Mouse (Mus musculus) spleen, postnatal 0 days (tissue): ENCODE data around the gene Dgkh. TPM values are rescaled to one million over a fixed set of nuclear protein-coding genes. Genes with fewer than 3 reads are reported as not detected.

Experiments
- polyA plus RNA-seq: library from polyadenylated mRNA; unstranded; fragments of >200 nt; fragmentation: Nextera tagmentation; extraction: Ambion mirVana; gene quantifications from 2 replicates; pipeline ENCODE4 v1.2.1, GENCODE M21; 2015

Gene Dgkh
- polyA plus RNA-seq = 0.83 and 0.89 TPM in 2 replicates

DNA sequence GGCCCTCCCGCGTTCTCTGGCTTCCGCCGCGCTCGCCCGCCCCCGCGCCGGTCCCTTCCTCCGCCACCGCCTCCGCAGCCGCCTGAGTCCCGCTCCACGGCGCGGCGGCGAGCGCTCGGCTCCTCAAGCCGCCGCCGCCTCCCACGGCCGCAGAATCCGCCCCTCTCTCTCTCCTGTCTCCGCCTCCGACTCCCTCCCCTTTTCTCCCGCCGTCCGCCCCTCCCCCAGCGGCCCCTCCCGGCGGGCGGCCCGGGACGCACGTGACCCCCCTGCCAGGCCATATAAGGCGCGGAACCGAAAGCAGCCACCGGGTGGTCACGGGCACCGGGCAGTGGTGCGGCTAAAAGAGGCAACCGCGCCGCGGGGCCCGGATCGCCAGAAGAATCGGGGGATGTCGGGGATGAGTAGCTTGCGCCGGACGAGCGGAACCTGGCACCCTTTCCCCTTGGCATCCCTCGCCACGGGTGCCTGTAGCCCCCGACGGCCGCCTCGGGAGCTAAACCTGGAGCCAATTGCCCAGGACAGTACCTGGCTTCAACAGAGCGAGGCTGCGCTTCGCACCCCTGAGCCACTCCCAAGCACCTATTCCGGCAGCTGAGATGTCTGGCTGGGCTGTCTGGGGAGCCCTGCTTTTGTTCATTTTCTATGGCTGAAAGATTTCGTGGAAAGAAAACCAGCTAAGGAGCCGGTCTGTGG lies at the start of gene Dgkh:
Gene Dgkh, minus strand, starts transcription at position 160 of the 696 bp plus-strand sequence.

DNA sequence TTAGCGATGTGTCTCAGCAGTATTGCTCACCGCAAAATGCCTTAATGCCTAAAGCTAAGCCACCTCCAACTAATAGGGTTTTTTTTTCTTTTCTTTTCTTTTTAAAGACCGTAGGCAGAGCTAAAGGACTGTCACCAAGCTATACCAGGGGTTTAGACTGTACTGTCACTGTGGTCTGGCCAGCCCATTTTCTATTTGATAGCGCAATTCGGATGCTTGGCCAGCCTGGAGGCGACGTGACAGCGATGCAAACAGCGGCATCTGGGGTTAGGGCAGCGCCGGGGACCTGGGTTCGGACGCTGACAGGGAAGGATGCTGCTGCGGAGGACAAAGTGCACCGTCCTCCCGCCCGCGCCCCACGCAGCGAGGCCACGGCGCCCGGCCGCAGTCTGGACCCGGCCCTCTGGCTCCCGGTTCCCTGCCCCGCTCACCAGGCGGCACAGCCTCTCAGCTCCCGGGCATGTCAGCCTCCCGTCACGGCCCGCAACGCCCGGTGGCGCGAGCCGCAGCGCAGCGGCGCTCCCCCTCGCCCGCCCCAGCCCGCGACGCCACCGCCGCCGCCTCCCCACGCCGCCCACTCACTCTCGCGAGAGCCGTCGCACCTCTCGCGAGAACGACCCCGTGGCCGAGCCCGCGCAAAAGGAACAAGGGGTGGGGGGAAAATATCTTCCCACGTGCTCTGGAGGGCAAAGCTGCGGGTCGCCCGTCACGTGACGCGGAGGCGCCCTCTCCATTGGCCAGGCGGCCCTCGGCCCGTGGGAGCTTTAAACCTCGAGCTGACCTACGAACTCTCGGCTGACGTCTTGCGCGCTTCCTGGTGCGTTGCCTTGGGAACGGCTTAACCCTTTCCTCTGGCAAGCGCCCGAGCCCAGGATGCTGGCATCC lies 196.1 kb downstream of the Dgkh start, which contains the start of gene Akap11:
Gene Akap11, minus strand, starts transcription at position 528 of the 885 bp plus-strand sequence.

Other genes with a start within 250 kb of the Dgkh start
- gene Akap11, start 196.0 kb downstream of the Dgkh start, polyA plus RNA-seq = 6.6 and 7.0 TPM in 2 replicates
- gene Vwa8, start 116.3 kb upstream of the Dgkh start, polyA plus RNA-seq = 4.6 and 4.8 TPM in 2 replicates